Mouse (Mus musculus) thymus, adult 2 months (tissue): Measurements from ENCODE around the gene Slc5a4b.

Experiments
- CTCF ChIP-seq: fragments of 200-500 bp; IDR thresholded peaks from 2 replicates; pipeline ENCODE4 v1.5.1; 2012; ENCODE audit warnings: mild to moderate bottlenecking, control low read depth, low read length, moderate library complexity, borderline replicate concordance; ENCODE audit not compliant: control insufficient read depth, poor library complexity, insufficient read depth; ENCODE audit errors: extremely low read depth
- POLR2A ChIP-seq: fragments of 200-500 bp; IDR thresholded peaks from 2 replicates; pipeline ENCODE4 v1.6.1; 2012; ENCODE audit warnings: mild to moderate bottlenecking, low read length, control low read depth, moderate library complexity; ENCODE audit not compliant: control insufficient read depth, poor library complexity, insufficient read depth; ENCODE audit errors: extremely low read depth

- TF ChIP-seq CTCF, result no peak
- TF ChIP-seq POLR2A, result no peak
These were observed at the start of gene Slc5a4b for GRCm38 (mm10) chr10:76110861-76111260.
